Mouse (Mus musculus) gastrocnemius, adult 2 months (tissue): ENCODE measurements around the gene Ddx54. TPM values are rescaled to one million over a fixed set of nuclear protein-coding genes. Genes with fewer than 3 reads are reported as not detected.

Experiments
- DNase-seq: peaks from one replicate; pipeline ENCODE4 v3.0.0; 2022
- H3K27ac ChIP-seq: fragments of 200-600 bp; 2 replicates; pipeline ENCODE4 v1.8.1; 2022; ENCODE audit warnings: mild to moderate bottlenecking
- H3K4me3 ChIP-seq: fragments of 200-600 bp; 2 replicates; pipeline ENCODE4 v1.8.1; 2022; ENCODE audit warnings: mild to moderate bottlenecking, moderate library complexity
- CTCF ChIP-seq: fragments of 200-600 bp; IDR thresholded peaks from 2 replicates; pipeline ENCODE4 v1.8.1; 2022; ENCODE audit warnings: antibody characterized with exemption, mild to moderate bottlenecking, moderate library complexity
- intact Hi-C: fragments of 180-260 bp; cut with DNase I; formaldehyde crosslinking; loops from one replicate; pipeline ENCODE4 v1.15.1; 2025
- total RNA-seq, 2 experiments: library from RNA; stranded (reverse); gene quantifications; 2 replicates each; pipeline ENCODE4 v1.2.3; 2021

Gene Ddx54
- total RNA-seq, 2 experiments from 2014 or later, result 16.9 to 17.7 TPM

DNA sequence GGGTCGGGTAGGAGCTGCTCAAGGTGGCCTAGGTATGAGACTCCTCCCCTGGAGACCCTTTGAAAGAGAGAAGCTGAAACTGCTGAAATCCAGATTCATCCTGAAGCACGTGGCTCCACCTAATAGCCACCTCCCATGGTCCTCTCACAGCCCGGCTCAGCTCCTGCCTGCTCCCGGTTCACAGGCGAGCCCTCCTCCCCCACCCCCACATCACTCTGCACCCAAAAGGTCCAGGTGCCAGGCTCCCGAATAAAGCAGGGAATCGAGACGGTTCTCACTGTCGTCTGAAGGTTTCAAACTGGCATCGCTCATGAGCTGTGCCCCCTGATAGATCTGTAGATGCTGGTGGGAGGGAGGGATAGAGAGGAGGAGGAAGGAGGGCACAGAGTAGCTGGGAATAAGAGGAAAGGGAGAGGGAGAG is 7.3 kb upstream of the Ddx54 start:
- intact Hi-C loops, result loop anchor here (1.0 kb wide), 1 partner anchor 100 kb away; no protein-coding TSS in a partner anchor

GRCm38 (mm10) chr5:120605688-120606087 is 6.9 kb upstream of the Ddx54 start:
- intact Hi-C loops, result loop anchor here (1.0 kb wide), 1 partner anchor 100 kb away; no protein-coding TSS in a partner anchor
- TF ChIP-seq CTCF, result peak; percentile 93

More for the DNA sequence above, 7.3 kb upstream of the Ddx54 start:
- H3K4me3 ChIP-seq, result peak overlapping the region; percentile 60
- no peak for DNase-seq
- no peak for TF ChIP-seq CTCF
- peak overlapping the region; percentile 48; the same call in 1 of the 2 replicates for H3K27ac ChIP-seq

GRCm38 (mm10) chr5:120606590-120607200 is 5.8 kb upstream of the Ddx54 start:
- H3K27ac ChIP-seq, result no peak overlapping the region
- no peak for TF ChIP-seq CTCF
- H3K4me3 ChIP-seq, result no peak overlapping the region
- intact Hi-C loops, result no loop called here
- DNase-seq, result no peak

More at GRCm38 (mm10) chr5:120605688-120606087, 6.9 kb upstream of the Ddx54 start:
- Histone ChIP-seq H3K4me3 (peak overlapping the region; percentile 60), H3K27ac (no peak overlapping the region)
- peak; percentile 91 for DNase-seq

- intact Hi-C loops, result no loop called here
- Histone ChIP-seq H3K27ac (no peak overlapping the region), H3K4me3 (no peak overlapping the region)
- DNase-seq, result no peak
- no peak for TF ChIP-seq CTCF
Observed at GRCm38 (mm10) chr5:120607335-120607734, 5.2 kb upstream of the Ddx54 start.

DNA sequence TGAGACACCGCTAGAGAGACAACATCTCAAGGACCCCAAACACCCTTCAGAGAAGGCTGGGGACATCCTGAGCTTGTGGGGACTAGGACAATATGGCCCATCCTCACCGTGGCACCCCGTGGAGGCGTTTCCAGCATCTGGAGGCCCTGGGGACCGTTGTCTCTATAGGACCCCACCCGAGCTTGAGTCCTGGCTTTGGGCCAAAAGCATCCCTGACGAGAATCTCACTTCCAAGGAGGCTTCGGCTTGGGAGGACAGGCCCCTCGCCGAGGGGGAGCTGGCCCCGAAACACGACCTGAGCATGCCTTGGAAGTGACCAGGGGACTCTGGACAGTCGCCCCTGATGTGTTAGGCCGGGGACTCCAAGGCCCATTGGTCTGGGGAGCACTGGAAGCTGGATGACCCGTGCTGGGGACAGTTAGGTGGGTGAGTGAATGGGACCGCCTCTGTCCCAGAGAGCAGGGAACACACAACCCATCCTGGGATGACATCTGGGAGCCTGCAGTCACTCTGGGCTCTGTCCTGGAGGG is 3.2 kb upstream of the Ddx54 start:
- DNase-seq, result no peak
- Histone ChIP-seq H3K27ac (no peak overlapping the region), H3K4me3 (no peak overlapping the region)
- no peak for TF ChIP-seq CTCF
- intact Hi-C loops, result no loop called here

DNA sequence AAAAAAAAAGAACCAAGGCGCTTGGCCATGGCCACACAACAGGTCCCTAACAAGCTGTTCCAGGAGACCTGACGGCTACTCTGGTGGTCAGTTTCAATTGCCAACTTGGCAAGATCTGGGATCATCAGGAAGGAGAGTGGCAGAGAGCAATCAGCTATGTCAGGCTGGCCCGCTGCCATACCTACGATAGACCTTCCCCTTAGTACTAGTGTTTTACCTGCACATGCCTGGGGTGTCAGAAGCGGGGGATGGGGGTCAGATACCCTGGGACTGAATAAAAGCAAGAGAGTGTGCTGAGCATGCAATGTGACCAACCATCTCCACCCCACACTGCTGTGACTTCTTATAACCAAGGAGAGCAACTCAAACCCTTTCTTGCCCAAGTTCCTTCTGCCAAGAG is 1.6 kb upstream of the Ddx54 start:
- intact Hi-C loops, result no loop called here
- TF ChIP-seq CTCF, result no peak
- Histone ChIP-seq H3K27ac (no peak overlapping the region), H3K4me3 (no peak overlapping the region)
- no peak for DNase-seq

DNA sequence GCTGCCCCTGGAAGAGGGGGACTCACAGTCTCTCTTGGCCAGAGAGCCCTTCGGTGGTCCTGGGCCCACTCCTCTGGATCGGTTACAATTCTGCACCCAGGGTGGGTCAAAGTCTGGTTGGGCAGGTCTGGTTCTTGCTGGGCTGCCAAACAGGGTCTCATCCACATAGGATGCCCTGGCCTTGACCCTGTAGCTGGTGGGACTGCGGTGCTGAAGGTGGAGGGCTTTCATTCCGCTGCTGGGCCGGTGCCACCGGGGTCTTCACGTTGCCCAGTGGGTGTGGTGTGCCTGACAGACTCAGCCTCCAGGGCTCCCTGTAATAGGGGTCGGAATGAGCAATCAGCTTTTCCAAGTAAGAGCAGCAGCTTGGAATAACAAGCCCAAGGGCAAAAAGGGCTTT is 1.1 kb upstream of the Ddx54 start:
- DNase-seq, result no peak
- no peak for TF ChIP-seq CTCF
- intact Hi-C loops, result no loop called here
- Histone ChIP-seq H3K27ac (peak overlapping the region; percentile 98), H3K4me3 (peak overlapping the region; percentile 78)

- peak; percentile 100 for DNase-seq
- H3K27ac ChIP-seq, result peak overlapping the region; percentile 98
- H3K4me3 ChIP-seq, result peak overlapping the region; percentile 78
- intact Hi-C loops, result no loop called here
- TF ChIP-seq CTCF, result no peak
Observed at GRCm38 (mm10) chr5:120612822-120613604, 474 bp downstream of the Ddx54 start.

DNA sequence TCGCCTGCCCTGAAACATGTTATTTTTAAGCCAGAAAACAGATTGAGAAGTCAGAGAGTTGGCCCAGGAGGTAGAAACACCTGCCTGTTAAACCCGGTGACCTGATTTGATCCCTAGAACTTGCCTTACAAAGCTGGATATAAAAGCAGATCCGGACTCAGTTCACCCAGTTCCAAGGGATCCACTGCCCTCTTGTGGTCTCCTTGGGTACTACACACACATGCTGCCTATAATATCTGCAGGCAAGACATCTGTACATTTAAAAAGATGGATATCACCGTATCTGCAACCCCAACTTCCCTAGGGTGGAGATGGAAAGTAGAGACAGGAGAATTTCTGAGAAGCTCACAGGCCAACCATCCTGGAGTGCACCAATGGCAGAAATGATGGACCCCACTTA is 3.4 kb downstream of the Ddx54 start:
- TF ChIP-seq CTCF, result peak; percentile 58
- no peak for DNase-seq
- Histone ChIP-seq H3K4me3 (no peak overlapping the region), H3K27ac (no peak overlapping the region)
- intact Hi-C loops, result no loop called here

DNA sequence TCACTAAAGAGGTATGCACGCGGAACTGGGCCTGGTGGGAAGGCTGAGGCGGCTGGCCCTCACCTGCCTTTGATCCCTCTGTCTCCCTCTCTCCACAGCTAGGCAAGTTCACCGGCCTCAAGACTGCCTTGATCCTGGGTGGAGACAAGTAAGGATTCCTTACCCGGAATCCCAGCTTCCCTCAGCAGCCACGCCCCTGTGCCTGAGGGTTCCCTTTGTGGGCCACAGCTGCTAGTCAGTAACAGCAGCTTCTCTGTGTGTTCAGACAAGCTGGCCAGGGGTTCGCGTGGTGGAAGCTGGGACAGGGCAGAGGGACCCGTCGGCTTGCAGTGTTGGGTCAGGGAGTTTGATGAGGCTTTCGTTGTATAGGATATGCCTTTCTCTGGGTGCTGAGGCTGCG is 6.2 kb downstream of the Ddx54 start:
- Histone ChIP-seq H3K4me3 (no peak overlapping the region), H3K27ac (no peak overlapping the region)
- DNase-seq, result no peak
- intact Hi-C loops, result no loop called here
- no peak for TF ChIP-seq CTCF

DNA sequence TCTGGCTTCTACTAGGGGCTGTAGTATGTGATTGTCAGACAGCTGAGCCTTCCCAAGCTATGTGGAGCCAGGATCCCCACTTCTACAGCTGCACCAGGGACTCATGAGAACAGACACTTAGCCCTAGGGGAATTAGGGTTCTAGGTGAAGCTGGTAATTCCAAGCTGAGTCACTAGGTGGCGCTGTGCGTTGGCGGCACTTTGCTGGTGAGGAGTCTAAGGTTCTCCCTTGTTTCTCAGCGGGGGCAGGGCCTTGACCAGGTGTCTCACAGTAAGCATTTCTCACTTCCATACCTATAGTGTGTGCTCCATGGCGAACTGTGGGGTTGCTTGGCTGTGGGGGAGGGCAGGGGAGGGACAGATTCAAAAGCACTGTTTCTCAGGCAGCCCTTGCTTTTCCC is 6.7 kb downstream of the Ddx54 start:
- peak; percentile 84 for TF ChIP-seq CTCF
- intact Hi-C loops, result no loop called here
- H3K4me3 ChIP-seq, result no peak overlapping the region
- H3K27ac ChIP-seq, result no peak overlapping the region
- DNase-seq, result peak; percentile 60

- peak; percentile 82 for DNase-seq
- Histone ChIP-seq H3K27ac (no peak overlapping the region), H3K4me3 (no peak overlapping the region)
- intact Hi-C loops, result loop anchor here (1.0 to 10.0 kb wide), 2 partner anchors 53 to 124 kb away; partner anchors contain the start of gene Oas2
- no peak; the same call in 1 of the 2 replicates for TF ChIP-seq CTCF
Observed at GRCm38 (mm10) chr5:120620375-120621077, 8.0 kb downstream of the Ddx54 start.
